ENCODE assay signal across 20 mouse cellular contexts in the genomic region with DNA sequence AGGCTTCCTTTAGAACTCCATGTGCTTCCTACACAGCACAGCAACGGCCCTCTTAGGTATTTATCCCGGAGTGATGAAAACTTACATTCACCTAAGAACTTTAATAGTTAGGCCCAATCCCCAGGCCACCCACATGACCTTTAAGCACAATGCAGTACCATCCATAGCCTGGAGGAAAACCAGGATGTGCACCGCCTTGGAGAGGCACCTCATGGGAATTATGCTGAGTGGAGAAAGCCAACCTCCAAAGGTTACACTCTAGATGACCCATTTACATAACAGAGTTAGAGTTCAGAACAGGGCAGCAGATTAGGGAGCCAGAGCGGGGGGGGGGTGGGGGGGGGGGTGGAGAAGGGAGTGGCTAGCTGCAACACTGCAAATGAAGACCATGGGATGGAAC. TPM values are rescaled to one million over a fixed set of nuclear protein-coding genes. Genes with fewer than 3 reads are reported as not detected.
A peak's percentile ranks its signal among the peaks of the same experiment; 100 is the strongest.
DNase-seq lines count a peak whose midpoint lies in the region; ATAC-seq lines count a peak whose summit lies in the region.
"Had no signal": no experiment of that assay in that cellular context is flagged by ENCODE, and none has a peak within 500 bp of the region (broad histone marks: within the 10 kb centered on the region; RNA-seq: fewer than 3 reads in every experiment).

No protein-coding gene starts in this region.

- H3K27me3 ChIP-seq in hindbrain, embryonic 11.5 days (ENCODE audit: control insufficient read depth, insufficient read depth, low read length): no peaks in the 10 kb centered on the region
- H3K27me3 ChIP-seq in hindbrain, embryonic 14.5 days (ENCODE audit: control insufficient read depth, insufficient read depth, low read length): no peaks in the 10 kb centered on the region
- no peaks in the 10 kb centered on the region for H3K27me3 ChIP-seq in neural tube, embryonic 11.5 days (ENCODE audit: control insufficient read depth, insufficient read depth, low read length)
- H3K27me3 ChIP-seq in neural tube, embryonic 15.5 days (replicated peaks): no peaks in the 10 kb centered on the region
- H3K27me3 ChIP-seq: embryonic facial prominence, embryonic 12.5 days; heart, embryonic 12.5 days; midbrain, embryonic 12.5 days; neural tube, embryonic 12.5 days; Patski had no signal

- no peak overlapping the region for H3K27ac ChIP-seq in hindbrain, embryonic 11.5 days (ENCODE audit: low read depth, low read length)
- no peak overlapping the region for H3K27ac ChIP-seq in hindbrain, embryonic 14.5 days
- H3K27ac ChIP-seq in neural tube, embryonic 11.5 days (ENCODE audit: low read depth, low read length): no peak overlapping the region
- no peak overlapping the region for H3K27ac ChIP-seq in neural tube, embryonic 15.5 days (replicated peaks)
- H3K27ac ChIP-seq: embryonic facial prominence, embryonic 12.5 days; kidney, postnatal 0 days; midbrain, embryonic 12.5 days; neural tube, embryonic 12.5 days had no signal

- peak; percentile 36; the same call in 1 of the 2 replicates for ATAC-seq in hindbrain, embryonic 11.5 days (ENCODE audit: low FRiP score)
- no peak for ATAC-seq in hindbrain, embryonic 14.5 days (ENCODE audit: low FRiP score)
- peak; percentile 28; the same call in 1 of the 2 replicates for ATAC-seq in neural tube, embryonic 11.5 days (ENCODE audit: insufficient read depth, low FRiP score, low TSS enrichment)
- ATAC-seq in neural tube, embryonic 15.5 days (ENCODE audit: low FRiP score): no peak
- ATAC-seq: forebrain, embryonic 14.5 days; lung, postnatal 0 days; Patski had no signal

- H3K4me2 ChIP-seq in hindbrain, embryonic 11.5 days (replicated peaks; ENCODE audit: low read depth, low read length): no peak overlapping the region
- no peak overlapping the region for H3K4me2 ChIP-seq in hindbrain, embryonic 14.5 days (replicated peaks)
- no peak overlapping the region for H3K4me2 ChIP-seq in neural tube, embryonic 11.5 days (ENCODE audit: low read depth)
- H3K4me2 ChIP-seq in neural tube, embryonic 15.5 days: no peak overlapping the region
- H3K4me2 ChIP-seq: embryonic facial prominence, embryonic 12.5 days; heart, embryonic 12.5 days; midbrain, embryonic 12.5 days; neural tube, embryonic 12.5 days had no signal

- no peaks in the 10 kb centered on the region for H3K36me3 ChIP-seq in hindbrain, embryonic 11.5 days (ENCODE audit: control insufficient read depth, insufficient read depth, low read length)
- peaks cover 22% of the 10 kb centered on the region for H3K36me3 ChIP-seq in hindbrain, embryonic 14.5 days (replicated peaks; ENCODE audit: control insufficient read depth, insufficient read depth)
- H3K36me3 ChIP-seq in neural tube, embryonic 11.5 days (ENCODE audit: control insufficient read depth, insufficient read depth, low read length): no peaks in the 10 kb centered on the region
- peaks cover 6% of the 10 kb centered on the region; the same call in 1 of the 2 replicates for H3K36me3 ChIP-seq in neural tube, embryonic 15.5 days

- H3K9me3 ChIP-seq in hindbrain, embryonic 11.5 days (ENCODE audit: control insufficient read depth, low read length): no peaks in the 10 kb centered on the region
- H3K9me3 ChIP-seq in hindbrain, embryonic 14.5 days (ENCODE audit: control insufficient read depth, low read length): no peaks in the 10 kb centered on the region
- no peaks in the 10 kb centered on the region for H3K9me3 ChIP-seq in neural tube, embryonic 11.5 days (ENCODE audit: control insufficient read depth, low read length)
- H3K9me3 ChIP-seq in neural tube, embryonic 15.5 days (replicated peaks): no peaks in the 10 kb centered on the region
- H3K9me3 ChIP-seq: embryonic facial prominence, embryonic 12.5 days; heart, embryonic 12.5 days; midbrain, embryonic 12.5 days; neural tube, embryonic 12.5 days had no signal

- no peaks in the 10 kb centered on the region for H3K4me1 ChIP-seq in hindbrain, embryonic 11.5 days (replicated peaks; ENCODE audit: control insufficient read depth, insufficient read depth, low read length)
- H3K4me1 ChIP-seq in hindbrain, embryonic 14.5 days (replicated peaks; ENCODE audit: control insufficient read depth, insufficient read depth, low read length): peaks cover 10% of the 10 kb centered on the region
- H3K4me1 ChIP-seq in neural tube, embryonic 11.5 days (ENCODE audit: control insufficient read depth, insufficient read depth, low read length): 0 out of 2 replicates have a peak, but pooled peaks cover 5% of the 10 kb centered on the region
- H3K4me1 ChIP-seq in neural tube, embryonic 15.5 days: peaks cover 18% of the 10 kb centered on the region

- no peak overlapping the region for H3K9ac ChIP-seq in hindbrain, embryonic 11.5 days (ENCODE audit: low read depth, low read length)
- H3K9ac ChIP-seq in hindbrain, embryonic 14.5 days: no peak overlapping the region
- H3K9ac ChIP-seq in neural tube, embryonic 11.5 days (ENCODE audit: low read length): no peak overlapping the region
- H3K9ac ChIP-seq in neural tube, embryonic 15.5 days (replicated peaks): no peak overlapping the region
- H3K9ac ChIP-seq: embryonic facial prominence, embryonic 12.5 days; heart, embryonic 12.5 days; midbrain, embryonic 12.5 days; neural tube, embryonic 12.5 days had no signal

- 73% methylated on average over 4 of the region's 4 CpGs for WGBS in hindbrain, embryonic 11.5 days
- WGBS in hindbrain, embryonic 14.5 days: 68% methylated on average over 4 of the region's 4 CpGs
- 74% methylated on average over 4 of the region's 4 CpGs for WGBS in neural tube, embryonic 11.5 days
- WGBS in neural tube, embryonic 15.5 days: 72% methylated on average over 4 of the region's 4 CpGs

- H3K4me3 ChIP-seq in hindbrain, embryonic 11.5 days (ENCODE audit: low read depth, low read length): no peak overlapping the region
- H3K4me3 ChIP-seq in hindbrain, embryonic 14.5 days (replicated peaks; ENCODE audit: low read length): no peak overlapping the region
- no peak overlapping the region for H3K4me3 ChIP-seq in neural tube, embryonic 11.5 days (ENCODE audit: low read depth, low read length)
- no peak overlapping the region for H3K4me3 ChIP-seq in neural tube, embryonic 15.5 days (replicated peaks)
- H3K4me3 ChIP-seq: embryonic facial prominence, embryonic 12.5 days; erythroblast, embryonic 14.5 days; heart, embryonic 12.5 days; midbrain, embryonic 12.5 days; neural tube, embryonic 12.5 days had no signal

- no peak for DNase-seq in hindbrain, embryonic 11.5 days (ENCODE audit: low spot score)
- DNase-seq in hindbrain, embryonic 14.5 days (ENCODE audit: low spot score): no peak
- DNase-seq in neural tube, embryonic 11.5 days (ENCODE audit: low spot score): no peak
- peak; percentile 43 for DNase-seq in retina, adult 2 months (ENCODE audit: low read depth, low spot score)
- DNase-seq in left cerebral cortex, adult 11 months (ENCODE audit: low spot score): no peak
- DNase-seq in lung, postnatal 4 days: no peak
- DNase-seq: cerebellum, adult 2 months; gastrocnemius, postnatal 36 days; layer of hippocampus, postnatal 36 days; thymus, adult 2 months had no signal

RNA-seq across cellular contexts. Expression of gene Nek9, which starts 3.1 kb away (rescaled TPM):
- 10.2 and 13.4 TPM in 2 replicates for polyA plus RNA-seq in hindbrain, embryonic 11.5 days (2014; fragmentation: Nextera tagmentation; extraction: Ambion mirVana)
- polyA plus RNA-seq in hindbrain, embryonic 14.5 days (2014; fragmentation: Nextera tagmentation; extraction: Ambion mirVana): 9.5 and 10.0 TPM in 2 replicates
- 13.7 and 15.3 TPM in 2 replicates for polyA plus RNA-seq in neural tube, embryonic 11.5 days (2014; fragmentation: Nextera tagmentation; extraction: Ambion mirVana)
- 9.5 and 12.2 TPM in 2 replicates for polyA plus RNA-seq in neural tube, embryonic 15.5 days (2015; fragmentation: Nextera tagmentation; extraction: Ambion mirVana)

RNA-seq across cellular contexts. Expression of gene Tmed10, which starts 32.3 kb away (rescaled TPM):
- polyA plus RNA-seq in hindbrain, embryonic 11.5 days (2014; fragmentation: Nextera tagmentation; extraction: Ambion mirVana): 279 TPM in 2 replicates
- 234 and 256 TPM in 2 replicates for polyA plus RNA-seq in hindbrain, embryonic 14.5 days (2014; fragmentation: Nextera tagmentation; extraction: Ambion mirVana)
- 271 and 286 TPM in 2 replicates for polyA plus RNA-seq in neural tube, embryonic 11.5 days (2014; fragmentation: Nextera tagmentation; extraction: Ambion mirVana)
- 212 and 223 TPM in 2 replicates for polyA plus RNA-seq in neural tube, embryonic 15.5 days (2015; fragmentation: Nextera tagmentation; extraction: Ambion mirVana)

RNA-seq across cellular contexts. Expression of gene Zc2hc1c, which starts 53.9 kb away (rescaled TPM):
- 1.2 and 1.5 TPM in 2 replicates for polyA plus RNA-seq in hindbrain, embryonic 11.5 days (2014; fragmentation: Nextera tagmentation; extraction: Ambion mirVana)
- 1.9 and 2.0 TPM in 2 replicates for polyA plus RNA-seq in hindbrain, embryonic 14.5 days (2014; fragmentation: Nextera tagmentation; extraction: Ambion mirVana)
- polyA plus RNA-seq in neural tube, embryonic 11.5 days (2014; fragmentation: Nextera tagmentation; extraction: Ambion mirVana): 0.64 and 0.98 TPM in 2 replicates
- 1.4 TPM in 2 replicates for polyA plus RNA-seq in neural tube, embryonic 15.5 days (2015; fragmentation: Nextera tagmentation; extraction: Ambion mirVana)

RNA-seq across cellular contexts. Expression of gene Acyp1, which starts 54.1 kb away (rescaled TPM):
- polyA plus RNA-seq in hindbrain, embryonic 11.5 days (2014; fragmentation: Nextera tagmentation; extraction: Ambion mirVana): 71.4 and 73.8 TPM in 2 replicates
- polyA plus RNA-seq in hindbrain, embryonic 14.5 days (2014; fragmentation: Nextera tagmentation; extraction: Ambion mirVana): 46.8 and 59.1 TPM in 2 replicates
- 57.1 and 61.6 TPM in 2 replicates for polyA plus RNA-seq in neural tube, embryonic 11.5 days (2014; fragmentation: Nextera tagmentation; extraction: Ambion mirVana)
- polyA plus RNA-seq in neural tube, embryonic 15.5 days (2015; fragmentation: Nextera tagmentation; extraction: Ambion mirVana): 53.3 and 53.5 TPM in 2 replicates

Comparison
In these comparisons a context has a peak if more than half of its experiments do, and no peak if none do; other contexts are left out.
1. ATAC-seq: peak in hindbrain, embryonic 11.5 days (single experiment) and neural tube, embryonic 11.5 days (single experiment); none in hindbrain, embryonic 14.5 days (single experiment) and neural tube, embryonic 15.5 days (single experiment).